Mouse (Mus musculus) right cerebral cortex, postnatal 36 days (tissue): ENCODE measurements around the gene Cdkn2aip.

Source experiments
- DNase-seq, 2 experiments: peaks; one replicate each; pipeline ENCODE4 v3.0.0; 2022; ENCODE audit warnings: low spot score in 2 of 2, mixed read lengths in 1 of 2

Gene Cdkn2aip

DNA sequence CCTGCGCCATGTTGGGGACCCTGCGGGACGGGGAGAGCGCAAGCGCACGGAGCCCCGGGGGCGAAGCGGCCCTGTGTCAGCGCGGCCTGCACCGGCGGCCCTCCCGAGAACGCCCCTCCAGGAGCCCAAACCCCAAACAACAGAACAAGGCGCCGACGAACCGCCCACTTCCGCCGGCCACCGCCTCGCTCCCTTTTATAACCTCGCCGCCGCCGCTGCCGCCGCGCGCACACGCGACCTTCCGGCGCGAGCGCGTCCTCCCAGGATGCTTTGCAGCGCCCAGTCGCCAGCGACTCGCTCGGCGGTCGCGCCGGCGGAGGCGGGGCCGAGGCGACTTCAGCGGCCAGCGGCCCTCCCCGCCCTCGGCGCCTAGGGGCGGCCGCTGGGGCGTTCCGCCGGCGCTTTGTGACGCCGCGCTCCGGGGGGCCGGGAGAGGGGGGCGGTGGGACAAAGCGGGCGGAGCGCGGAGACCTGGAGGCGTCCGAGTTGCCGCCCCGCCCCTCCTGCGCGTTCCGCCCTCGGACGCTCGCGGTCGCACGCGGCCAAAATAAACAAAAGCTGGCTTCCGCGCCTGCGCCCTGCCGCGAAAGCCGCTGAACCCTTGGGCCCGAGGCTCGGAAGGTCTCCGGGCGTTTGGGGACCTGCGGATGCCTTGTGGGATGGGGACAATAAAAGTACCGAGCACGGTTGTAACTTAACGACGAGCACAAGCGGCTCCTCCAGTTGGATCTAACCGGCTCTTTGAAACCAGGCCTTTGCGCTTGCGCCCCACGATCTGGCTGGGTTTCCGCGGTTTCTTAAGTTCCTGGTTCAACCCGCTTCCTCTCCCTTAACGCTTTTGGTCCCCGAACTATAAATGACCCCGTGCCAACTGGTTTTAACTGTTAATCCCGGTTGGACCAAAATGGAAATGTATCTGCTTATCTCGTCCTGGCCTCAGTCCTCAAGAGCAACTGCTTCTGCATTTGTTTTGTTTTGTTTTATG lies at the start of gene Cdkn2aip:
Gene Cdkn2aip, minus strand, starts transcription at position 172 of the 985 bp plus-strand sequence.
- peak; percentile 85 to 87 for DNase-seq

DNA sequence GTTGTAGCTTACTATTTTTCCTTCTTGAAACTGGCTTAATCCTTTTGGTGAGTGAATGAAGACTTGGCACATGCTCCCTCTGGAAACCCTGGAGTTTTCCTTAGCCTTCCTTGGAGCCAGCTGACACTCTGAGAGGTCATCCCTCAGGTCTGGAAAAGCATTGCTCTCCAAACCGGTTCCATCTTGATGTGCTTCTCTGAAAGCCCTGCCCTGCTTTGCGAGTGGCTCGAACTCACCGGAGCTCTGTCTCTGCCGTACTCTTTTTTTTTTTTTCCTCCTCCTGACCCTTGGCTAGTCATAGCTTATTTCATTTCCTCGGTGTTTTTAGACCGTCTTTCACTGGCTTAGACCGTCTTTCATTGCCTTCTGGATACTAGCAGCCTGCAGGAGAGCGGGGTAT lies 49.5 kb upstream of the Cdkn2aip start:
- no peak for DNase-seq

DNA sequence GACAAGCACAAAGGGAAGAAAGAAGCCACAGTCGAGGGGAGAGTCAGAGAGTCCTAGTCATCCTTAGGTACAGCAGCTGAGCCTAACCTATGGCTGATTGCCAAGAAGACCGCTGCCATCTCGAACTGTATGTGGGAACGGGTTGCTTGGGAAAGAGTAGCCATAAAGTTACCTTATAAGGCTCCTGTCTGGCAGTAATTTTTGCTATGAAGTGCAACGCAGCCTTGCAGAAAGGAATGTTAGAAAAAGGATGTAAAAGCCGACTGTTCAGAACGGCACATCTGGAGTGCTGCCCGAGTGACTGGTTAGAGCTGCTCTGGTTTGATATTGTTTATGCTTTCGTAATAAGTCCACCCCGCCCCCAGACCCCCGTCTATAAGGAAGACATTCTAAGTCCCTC lies 47.0 kb upstream of the Cdkn2aip start:
- no peak for DNase-seq

DNA sequence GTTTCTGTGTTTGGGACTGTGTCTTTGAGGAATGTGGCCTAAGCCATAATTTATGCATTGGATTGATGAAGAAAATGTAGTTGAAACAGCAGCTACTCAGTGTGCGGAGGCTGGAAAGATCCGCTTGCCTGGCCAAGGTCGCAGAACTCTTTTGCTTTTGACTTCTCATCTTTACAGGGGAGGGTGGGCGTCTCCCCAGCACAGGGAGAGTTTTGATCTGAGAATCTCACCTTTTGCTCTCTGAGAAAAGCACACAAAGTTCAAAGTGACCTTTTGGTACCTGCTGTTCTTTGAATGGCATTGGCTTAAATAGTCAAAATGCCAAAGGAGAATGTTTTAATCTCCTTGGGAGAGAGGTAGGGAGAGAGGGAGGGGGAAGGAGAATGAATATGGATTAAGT lies 46.5 kb upstream of the Cdkn2aip start:
- no peak for DNase-seq

DNA sequence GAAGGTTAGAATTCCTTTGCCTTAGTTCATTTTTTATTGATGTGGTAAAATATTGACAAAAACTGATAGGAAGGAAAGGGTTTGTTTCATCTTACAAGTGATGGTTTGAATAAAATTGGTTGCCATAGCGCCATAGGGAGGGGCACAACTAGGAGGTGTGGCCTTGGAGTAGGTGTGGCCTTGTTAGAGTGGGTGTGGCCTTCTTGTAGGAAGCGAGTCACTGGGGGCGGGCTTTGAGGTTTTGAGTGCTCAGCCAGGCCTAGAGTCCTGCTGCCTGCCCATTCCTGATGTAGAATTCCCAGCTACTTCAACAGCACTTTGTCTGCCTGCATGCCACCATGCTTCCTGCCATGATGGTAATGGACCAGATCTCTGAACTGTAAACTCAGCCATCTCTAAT lies 39.4 kb upstream of the Cdkn2aip start:
- no peak for DNase-seq

DNA sequence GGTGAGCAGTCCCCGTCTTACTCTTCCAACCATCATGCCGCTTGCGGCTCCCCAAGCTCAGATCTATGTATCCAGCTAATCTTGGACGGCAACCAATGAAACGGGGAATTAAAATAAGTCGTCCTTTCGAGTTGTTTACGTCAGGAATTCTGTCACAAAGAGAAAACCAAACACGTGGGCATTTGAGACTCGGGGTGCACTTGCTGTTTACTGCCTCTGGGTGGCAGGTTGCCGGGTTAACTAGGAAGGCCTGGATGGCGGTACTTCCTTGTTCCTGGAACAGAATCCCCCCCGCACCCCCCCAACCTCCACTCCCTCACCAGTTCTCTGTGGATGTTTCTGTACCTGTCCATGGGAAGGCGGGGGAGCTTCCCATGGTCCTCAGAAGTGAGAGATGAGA lies 36.4 kb upstream of the Cdkn2aip start:
- DNase-seq: no peak

DNA sequence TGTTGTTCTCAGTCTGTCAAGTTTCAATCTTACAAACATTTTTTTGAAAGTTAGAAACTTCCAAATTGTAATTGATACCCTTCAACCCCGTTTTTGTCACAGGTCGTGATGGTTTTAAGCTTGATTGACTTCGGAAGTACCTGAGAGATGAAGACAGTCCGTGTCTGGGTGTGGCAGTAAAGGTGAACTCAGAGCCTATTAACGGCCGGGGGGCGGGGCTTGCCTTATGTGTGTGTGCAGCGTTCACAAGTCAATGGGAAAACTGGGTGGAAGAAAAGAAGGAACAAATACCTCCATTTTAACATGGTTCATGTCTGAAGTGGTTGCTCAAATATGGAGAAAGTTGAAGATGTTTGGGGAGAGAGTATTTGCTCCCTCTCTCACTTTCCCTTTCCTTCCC lies 35.8 kb upstream of the Cdkn2aip start:
- DNase-seq: no peak

DNA sequence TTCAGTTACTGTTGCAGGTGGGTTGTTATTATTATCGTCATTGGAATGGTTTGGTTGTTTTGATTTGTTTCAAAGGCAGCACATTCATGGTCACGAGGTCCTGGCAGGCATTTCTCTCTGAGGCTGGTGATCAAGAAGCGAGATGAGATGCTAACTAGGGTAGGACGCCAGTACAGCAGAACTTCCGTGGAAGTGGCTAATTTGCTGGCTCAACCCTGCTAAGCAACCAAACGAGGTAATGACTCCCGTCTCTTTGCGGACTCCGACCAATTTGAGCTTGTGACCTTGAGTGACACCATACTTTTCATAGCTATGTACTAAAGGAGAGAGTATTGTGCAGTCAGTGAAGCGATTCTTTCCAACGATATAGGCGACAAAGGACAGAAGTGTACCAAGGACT lies 32.6 kb upstream of the Cdkn2aip start:
- no peak for DNase-seq

DNA sequence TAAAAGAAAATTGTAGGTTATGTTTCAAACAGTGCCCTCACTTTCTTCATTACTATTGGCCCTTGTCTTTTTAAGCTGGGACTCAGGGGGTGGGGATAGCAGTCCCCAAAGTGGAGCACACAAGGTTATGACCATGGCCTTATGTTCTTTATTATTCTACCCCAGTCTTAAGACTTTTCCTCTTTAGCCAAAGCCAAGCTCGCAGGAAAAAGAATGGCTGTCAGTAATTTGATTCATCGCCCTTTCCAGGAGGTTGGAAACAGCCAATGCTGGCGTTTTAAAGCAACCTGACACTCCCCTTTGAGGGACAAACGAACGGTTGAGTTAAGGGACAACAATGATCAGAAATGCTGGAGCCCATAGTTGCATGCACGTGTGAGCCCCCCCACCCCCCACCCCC lies 32.1 kb upstream of the Cdkn2aip start:
- no peak for DNase-seq

DNA sequence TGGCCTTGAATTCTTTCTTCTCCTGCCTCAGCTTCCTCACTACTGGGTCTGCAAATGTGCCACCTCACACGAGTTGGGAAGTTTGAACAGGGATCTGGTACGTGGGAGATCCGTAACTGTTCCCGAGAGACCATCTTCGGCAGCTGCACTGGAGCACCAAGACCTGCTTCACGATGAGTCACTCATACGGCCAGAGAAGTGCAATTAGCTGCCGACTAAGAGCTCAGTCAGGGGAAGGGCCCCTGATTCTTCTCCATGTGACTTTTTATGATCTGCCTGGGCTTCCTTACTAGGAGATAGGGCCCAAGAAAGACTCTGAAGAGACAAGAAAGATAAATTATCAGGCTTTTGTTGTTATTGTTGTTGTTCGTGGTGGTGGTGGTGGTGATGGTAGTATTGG lies 31.1 kb upstream of the Cdkn2aip start:
- no peak for DNase-seq

DNA sequence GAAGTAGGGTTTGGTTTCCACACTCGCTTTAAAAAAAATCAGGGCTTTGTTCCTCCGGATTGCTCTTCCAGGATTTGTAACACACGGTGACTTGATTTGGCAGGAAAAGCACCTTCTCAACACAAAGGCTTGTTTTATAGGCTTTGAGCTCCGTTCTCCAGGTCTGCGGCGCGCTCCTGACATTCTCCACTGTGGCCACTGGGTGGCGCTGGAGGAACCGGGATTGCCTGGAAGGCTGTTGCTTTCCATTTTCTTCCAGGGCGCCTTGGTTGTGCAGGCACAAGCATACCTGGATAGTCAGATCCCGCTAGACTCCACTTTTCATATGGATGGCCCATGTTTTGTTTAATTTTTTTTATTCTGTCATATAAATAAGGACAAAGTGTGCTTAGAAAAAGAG lies 29.7 kb upstream of the Cdkn2aip start:
- DNase-seq: peak; percentile 81 to 82

DNA sequence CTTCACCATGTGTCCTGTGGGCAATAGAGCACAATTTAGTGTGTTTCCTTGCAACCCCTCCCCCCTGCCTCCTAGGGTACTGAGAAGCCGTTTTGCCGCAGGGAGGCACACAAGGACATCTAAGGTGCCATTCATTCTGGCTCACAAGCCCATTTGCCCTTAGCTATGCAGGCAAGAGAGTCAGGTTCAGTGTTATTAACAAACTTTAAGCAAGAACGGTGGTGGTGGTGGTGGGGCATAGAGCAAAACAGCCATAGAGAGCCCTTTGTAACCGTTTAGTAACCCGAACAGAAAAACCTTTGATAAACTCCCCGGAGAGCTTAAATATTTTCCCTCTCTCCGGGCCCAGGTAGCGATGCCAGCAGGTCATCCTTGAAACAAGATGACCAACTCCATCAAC lies 29.3 kb upstream of the Cdkn2aip start:
- no peak for DNase-seq

DNA sequence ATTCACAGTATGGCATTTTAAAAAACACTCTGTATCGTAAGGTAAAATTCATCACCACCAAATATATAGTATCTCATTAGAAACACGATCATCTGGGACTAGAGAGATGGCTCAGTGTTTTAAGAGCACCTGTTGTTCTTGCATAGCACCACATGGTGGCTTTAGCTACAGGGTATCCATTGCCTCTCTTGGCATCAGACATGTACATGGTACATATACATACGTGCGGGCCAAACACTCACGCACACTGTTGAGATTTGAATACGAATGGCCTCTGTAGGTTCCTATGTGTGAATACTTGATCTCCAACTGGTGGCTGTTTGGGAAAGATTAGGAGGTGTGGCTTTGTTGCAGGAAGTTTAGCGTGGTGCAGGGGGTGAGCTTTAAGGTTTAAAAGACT lies 28.6 kb upstream of the Cdkn2aip start:
- no peak for DNase-seq

DNA sequence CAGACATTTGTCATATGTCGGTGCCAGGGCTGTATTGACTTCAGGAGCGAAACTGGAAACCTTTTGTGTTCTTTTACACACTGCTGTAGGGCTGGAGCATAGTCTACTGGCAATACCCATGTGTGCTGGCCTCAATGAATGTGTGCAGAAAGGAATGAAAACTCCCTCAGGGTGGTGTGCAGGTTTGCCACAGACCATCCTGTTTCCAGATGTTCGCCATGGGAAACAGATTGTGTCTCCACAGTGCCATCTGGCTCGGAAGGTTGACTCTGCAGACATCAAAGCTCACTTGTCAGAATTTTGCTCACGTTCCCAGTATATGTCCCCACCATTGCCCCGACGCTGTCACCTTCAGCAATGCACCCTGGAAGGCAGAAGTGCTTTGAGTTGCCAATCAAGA lies 23.4 kb upstream of the Cdkn2aip start:
- peak in 1 of 2 experiments; percentile 9 for DNase-seq

DNA sequence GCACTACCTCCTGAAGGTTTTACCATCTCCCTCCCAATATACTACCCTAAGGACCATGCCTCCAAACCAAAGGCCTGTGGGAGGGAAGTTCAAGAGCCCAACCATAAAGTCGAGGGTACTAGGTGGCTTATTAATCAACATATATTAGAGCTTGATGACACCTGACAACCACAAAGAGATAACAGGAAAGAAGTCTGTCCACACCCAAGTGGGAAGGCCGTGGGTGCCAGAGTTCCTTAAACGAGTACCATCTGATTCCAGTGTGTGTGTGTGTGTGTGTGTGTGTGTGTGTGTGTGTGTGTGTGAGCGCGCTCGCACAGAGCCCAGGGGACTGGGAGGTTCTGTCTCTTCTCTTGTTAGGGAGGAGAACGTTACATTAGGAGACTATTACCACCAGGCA lies 15.6 kb upstream of the Cdkn2aip start:
- no peak for DNase-seq

DNA sequence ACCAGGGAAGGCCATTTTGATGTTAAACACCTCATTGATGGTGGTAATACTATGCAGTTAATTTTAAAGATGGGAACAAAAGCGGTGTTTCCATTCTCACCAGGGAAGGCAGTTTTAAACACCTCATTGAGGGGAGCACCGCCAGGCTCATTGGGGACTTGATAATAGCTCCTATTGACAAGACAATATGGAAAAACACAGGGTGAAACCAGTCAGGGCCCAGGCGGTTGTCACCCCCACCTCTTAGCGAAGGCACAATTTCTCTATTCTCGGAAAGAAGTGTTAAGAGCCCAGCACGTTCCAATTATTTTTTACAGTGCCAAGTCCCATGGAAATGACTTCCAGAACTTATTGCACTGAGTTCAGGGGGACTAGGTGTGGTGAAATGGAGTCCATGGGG lies 13.2 kb upstream of the Cdkn2aip start:
- DNase-seq: no peak

DNA sequence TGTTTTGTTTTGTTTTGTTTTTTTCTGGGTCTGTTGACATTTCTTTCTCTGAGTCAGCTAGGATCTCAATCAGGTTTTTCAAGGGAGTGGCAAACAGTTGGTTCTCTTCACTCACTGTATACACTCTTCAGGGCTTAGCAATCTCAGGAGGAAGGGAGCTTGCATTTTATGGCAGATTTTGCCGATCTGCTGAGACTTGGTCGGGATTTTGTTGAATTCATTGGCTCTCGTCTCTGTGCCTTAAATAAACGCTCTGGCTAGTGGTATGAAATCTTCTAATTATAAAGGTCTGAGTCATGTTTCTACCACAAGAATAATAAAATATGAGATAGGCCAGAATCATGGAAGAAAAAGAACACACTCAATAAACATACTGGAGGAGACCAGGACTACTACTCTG lies 7.9 kb upstream of the Cdkn2aip start:
- DNase-seq: no peak

DNA sequence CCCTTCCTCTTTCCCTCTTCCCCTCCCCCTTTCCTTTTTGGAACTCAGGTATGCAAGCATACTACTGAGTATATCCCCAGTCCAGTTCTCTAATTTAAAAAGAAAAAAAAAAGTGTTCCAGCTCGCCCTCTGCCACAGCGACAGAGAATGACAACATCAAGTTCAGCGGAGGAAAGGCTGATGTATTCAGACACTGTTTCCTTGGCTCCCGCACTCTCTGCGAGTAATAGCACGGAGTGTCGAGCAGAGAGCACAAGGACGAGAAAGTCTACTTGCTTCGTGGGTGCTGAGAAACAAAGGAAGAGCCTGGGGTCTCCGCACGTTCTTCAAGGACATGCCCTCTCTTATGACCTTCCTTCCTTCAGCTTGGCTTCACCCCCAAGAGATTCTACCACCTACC lies 4.9 kb upstream of the Cdkn2aip start:
- DNase-seq: no peak

DNA sequence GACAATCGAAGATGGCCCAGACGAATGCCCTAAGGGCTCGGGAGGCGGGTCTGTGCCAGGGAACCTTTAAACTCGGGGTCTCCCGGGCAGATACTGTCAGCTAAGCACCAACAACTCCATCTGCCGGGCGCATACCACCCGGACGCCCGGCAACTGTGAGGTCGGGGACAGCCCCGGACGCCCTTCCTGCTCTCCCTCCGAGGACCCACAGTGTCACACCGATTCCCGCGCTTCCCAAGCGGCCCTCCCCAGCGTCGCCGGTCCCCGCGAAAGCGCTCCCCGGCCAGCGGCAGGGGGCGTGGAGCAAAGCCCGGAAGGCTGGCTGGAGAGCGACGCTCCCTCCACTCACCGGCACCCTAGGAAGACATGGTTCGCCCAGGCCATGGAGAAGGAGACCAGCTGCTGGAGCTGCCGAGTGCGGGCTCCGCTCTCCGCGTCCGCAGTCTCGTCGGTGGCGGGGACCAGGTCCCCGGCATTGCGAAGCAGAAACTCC lies 515 bp downstream of the Cdkn2aip start:
- peak in 1 of 2 experiments; percentile 7 for DNase-seq

DNA sequence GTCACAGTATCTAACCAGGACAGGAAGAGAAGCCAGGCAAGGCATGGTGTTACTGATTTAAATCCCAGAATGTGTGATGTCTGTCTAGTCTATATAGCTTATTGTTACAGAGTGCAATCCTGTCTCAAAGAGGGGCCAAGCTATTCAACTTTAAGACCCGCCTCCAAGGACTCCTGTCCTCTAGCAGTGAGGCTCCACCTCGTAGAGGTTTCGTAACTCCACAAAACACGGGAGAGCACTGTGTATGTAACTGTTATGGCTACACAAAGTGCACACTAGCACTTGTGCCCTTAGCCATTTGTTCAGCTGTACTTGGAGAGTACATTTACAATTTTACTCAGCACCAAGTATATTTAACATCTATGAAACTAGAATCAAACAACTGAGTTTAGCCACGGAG lies 5.6 kb downstream of the Cdkn2aip start:
- DNase-seq: no peak

DNA sequence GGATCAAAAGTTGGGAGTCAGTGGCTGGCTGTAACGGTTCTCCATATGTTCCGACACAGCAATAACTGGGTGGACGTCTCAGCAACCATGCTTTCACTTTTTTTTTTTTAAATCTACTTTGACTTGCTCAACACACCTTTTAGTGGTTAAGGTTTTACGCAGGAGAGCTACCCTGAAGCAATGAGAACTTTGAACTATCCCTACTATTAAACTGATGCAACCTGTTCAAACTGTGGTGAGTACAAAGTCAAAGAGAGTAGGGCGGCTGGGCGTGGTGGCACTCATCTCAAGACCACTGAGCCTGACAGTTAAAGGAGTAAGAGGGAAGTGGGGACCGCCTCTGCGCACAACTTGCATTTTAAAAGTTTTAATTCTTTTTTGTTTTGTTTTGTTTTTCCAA lies 7.0 kb downstream of the Cdkn2aip start:
- DNase-seq: no peak

DNA sequence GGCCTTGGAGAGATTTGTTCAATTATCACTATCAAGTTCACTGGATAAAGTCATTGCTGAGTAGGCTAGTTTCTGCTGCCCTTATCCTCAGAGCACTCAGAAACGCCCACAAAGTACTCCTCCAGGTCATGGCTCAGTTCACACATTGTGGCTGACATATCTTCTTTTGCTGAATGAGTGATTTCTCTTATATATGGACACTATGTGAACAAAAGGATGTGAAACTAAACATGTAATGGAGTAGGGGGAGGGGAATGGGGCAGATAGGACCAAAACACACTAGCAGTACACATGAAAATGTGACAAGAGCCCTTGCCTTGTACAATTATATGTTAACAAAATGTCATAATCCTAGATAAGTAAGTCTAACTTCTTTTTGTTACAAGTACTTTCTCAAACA lies 11.4 kb downstream of the Cdkn2aip start:
- no peak for DNase-seq

DNA sequence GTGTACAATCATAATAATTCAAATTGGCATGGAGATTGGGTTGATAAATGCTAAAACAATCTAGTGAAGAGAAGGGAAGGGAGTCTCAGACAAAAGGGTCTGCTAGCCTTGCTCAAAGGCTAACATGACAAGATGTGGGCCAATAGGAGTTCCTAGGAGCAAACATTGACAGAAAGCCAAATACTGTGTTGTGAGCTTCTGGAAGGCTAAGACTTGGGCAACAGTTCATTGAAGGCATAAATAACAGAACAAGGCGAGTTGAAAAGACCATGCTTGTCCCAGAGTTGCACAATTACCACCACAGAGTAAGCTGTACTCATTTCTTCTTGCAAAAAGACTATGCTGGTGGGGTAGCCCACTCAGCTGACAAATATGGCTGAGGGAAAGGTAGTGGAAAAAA lies 16.0 kb downstream of the Cdkn2aip start:
- no peak for DNase-seq
